Mouse (Mus musculus) B cell, adult 2 months (primary cell): Measurements from ENCODE around the gene Slco2a1.

Experiments
- DNase-seq, 2 experiments: peaks; one replicate each; pipeline ENCODE4 v3.0.0; 2022

Slco2a1 gene

DNA sequence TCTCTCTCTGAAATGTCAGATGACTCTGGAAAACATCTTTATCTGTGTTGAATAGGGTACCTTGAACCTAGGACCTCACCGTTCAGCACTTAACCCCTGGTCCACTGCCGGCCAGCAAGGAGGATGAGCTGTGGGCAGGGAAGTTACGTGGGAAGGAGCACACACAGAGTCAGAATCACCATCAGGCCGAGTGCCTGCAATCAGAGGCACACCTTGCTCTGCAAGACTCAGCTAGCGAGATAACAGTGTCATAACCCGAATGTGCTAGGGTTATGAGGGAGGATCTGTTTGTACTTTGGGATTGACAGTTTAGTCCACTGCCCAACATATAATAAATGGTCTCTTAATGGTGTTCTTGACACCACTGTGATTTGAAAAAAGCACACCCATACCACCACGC lies 50.2 kb downstream of the Slco2a1 start:
- no peak for DNase-seq

- no peak for DNase-seq
Measured at GRCm38 (mm10) chr9:103040581-103040980, 52.1 kb downstream of the Slco2a1 start.

- DNase-seq: no peak
Measured at GRCm38 (mm10) chr9:103045406-103045805, 56.9 kb downstream of the Slco2a1 start.

DNA sequence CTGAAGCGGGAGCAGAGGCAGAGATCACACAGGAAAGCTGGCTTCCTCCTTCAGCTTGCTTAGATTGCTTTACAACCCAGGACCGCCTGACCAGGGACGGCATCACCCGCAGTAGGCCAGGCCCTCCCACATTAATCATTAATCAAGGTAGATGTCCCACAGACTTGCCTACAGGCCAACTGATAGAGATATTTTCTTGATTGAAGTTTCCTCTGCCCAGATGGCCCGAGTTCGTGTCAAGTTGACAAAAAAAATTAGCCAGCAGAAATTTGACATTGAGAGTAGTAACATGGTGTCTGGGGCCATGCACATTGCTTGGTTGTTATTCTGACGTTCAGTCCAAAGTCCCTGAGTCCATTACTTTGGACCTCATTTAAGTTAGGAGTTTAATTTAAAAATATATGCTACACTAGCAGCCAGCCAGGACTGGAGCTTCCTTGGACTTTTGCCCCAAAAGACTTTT lies 60.6 kb downstream of the Slco2a1 start:
- no peak for DNase-seq

DNA sequence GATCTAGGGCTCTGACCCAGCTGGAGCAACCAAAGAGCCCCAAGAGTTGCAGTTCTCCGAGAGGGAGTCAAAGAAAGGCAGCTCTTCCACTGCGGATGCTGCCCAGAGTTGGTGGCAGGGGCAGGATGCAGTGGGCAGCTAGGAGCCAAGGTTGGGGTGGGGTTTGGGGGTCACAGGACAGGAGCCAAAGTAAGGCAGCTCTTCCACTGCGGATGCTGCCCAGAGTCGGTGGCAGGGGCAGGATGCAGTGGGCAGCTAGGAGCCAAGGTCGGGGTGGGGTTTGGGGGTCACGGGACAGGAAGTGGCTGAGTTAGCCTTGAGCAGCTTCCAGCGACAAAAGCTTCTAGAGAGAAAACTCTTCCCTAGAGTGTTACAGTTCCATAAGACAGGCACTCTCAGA lies 65.3 kb downstream of the Slco2a1 start:
- no peak for DNase-seq

GRCm38 (mm10) chr9:103055061-103055460 lies 66.5 kb downstream of the Slco2a1 start:
- DNase-seq: no peak

DNA sequence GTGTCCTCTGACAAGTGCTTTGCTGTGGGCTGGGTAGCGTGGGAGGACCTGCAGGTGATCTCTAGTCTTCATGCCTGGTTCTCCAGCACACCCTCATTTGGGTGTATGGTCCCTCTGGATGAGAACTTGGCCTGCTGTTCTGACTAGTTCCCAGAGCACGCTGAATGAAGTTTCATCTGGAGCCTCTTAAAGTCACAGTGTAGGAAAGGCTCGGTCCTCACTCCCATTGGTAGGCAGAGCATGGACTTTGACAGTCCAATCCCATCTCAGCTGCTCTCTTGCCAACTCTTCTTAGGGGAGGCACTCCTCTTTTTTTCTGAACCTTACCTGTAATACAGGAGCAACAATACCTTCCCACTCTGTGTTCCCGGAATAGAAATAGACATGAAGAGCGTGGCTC lies 67.7 kb downstream of the Slco2a1 start:
- DNase-seq: no peak

DNA sequence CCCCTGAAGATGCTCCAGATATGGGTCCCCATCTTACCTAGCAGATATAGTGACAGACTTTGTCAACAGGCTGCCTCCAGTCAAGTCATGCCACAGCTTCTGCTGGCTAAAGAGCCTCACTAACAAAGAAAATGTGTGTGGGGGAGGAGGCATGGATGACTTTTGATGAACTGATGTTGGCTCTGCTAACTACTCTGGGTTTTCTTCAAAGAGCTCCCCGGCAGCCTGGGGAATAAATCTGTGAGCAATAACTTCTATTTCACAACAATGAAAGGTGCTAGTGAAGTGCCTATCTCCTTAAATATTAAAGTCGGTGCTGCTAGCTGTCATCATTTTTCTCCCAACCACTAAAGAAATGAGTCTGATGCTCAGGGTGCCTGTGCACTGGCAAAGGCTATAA lies 72.0 kb downstream of the Slco2a1 start:
- DNase-seq: no peak

- DNase-seq: no peak
Measured at GRCm38 (mm10) chr9:103061471-103062053, 73.0 kb downstream of the Slco2a1 start.

- no peak for DNase-seq
Measured at GRCm38 (mm10) chr9:103063591-103063990, 75.1 kb downstream of the Slco2a1 start.

GRCm38 (mm10) chr9:103066845-103067244 lies 78.3 kb downstream of the Slco2a1 start:
- DNase-seq: no peak

- DNase-seq: no peak
Measured at GRCm38 (mm10) chr9:103067651-103068050, 79.1 kb downstream of the Slco2a1 start.

- DNase-seq: no peak
Measured at GRCm38 (mm10) chr9:103068769-103069168, 80.3 kb downstream of the Slco2a1 start.

- DNase-seq: no peak
Measured at GRCm38 (mm10) chr9:103071541-103072203, 83.2 kb downstream of the Slco2a1 start.

GRCm38 (mm10) chr9:103072204-103072599 lies 83.7 kb downstream of the Slco2a1 start:
- no peak for DNase-seq

DNA sequence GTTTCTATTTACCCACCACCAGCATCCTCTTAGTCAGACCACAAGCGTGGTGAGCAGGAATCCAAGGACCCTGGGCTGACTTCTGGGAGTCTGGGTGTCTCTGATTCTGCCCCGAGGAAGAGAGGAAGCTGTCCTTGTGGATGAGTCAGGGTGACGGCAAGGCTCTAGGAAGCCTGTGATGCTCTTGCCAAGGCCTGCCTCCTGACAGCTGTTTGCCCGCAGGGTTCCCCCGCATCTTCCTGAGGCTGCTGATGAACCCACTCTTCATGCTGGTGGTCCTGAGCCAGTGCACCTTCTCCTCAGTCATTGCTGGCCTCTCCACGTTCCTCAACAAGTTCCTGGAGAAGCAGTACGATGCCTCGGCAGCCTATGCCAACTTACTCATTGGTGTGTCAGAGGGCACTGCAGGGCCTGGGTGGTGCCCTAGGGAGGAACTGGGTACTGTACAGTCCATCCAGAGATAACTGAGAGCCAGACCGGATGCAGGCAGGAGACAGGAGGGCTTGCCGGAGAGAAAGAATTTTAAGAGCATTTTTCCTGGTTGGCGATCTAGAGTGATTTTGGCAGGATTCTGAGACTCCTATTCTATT lies 84.5 kb downstream of the Slco2a1 start:
- DNase-seq: no peak

DNA sequence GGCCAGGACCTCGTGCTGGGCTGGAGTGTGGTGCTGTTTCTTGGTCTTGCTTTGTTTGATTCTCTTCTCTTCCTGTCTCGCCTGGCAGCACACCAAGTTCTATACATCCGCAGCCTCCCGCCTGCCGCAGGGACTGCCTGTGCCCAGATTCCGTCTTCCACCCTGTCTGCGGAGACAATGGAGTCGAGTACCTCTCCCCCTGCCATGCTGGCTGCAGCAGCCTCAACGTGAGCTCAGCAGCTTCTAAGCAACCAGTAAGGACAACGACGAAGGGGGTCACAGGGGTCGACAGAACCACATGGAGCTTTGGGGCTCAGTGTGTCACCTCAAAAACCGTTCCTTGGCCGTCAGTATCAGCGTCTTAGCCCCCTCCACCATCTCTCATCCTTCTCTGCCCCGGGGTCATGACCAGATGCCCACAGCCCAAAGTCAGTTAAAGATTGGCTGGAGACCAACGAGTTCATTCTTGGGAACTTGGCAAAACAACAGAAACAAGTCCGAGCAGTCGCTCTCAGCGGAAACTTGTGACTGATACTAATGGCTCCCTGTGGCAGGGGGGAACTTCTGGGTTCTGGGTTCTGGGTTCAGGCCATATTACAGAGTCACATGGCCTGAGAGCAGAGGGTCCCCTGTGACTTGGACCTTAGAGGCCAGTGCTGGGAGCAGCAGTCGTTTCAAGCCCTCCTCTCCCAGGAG lies 88.5 kb downstream of the Slco2a1 start:
- no peak for DNase-seq

DNA sequence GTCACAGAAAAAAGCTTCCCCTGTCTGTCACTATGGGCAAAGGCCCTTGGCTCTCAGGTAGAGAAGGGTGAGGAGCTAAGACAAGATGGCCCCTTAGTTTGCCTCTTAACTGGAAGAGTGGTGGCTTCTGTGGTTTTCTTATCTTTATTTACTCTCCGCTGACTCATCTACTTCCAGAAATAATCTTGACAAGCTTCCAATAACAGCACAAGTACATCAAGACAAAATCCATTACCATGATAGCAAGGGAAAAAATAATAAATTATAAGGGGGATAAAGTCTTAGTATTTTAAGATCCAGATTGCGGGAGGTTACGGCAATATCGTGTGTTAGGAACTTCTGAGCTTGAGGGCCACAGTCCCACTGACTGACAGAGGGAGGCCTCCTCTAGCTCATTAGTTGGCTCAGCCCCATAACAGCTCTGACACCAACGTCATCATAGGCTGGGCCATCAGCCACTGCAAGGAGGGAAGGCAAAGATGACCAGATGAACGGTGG lies 89.7 kb downstream of the Slco2a1 start:
- no peak for DNase-seq

- DNase-seq: no peak
Measured at GRCm38 (mm10) chr9:103080211-103080610, 91.7 kb downstream of the Slco2a1 start.

GRCm38 (mm10) chr9:103082246-103082975 lies 93.9 kb downstream of the Slco2a1 start:
- DNase-seq: no peak

- no peak for DNase-seq
Measured at GRCm38 (mm10) chr9:103083405-103083804, 94.9 kb downstream of the Slco2a1 start.

DNA sequence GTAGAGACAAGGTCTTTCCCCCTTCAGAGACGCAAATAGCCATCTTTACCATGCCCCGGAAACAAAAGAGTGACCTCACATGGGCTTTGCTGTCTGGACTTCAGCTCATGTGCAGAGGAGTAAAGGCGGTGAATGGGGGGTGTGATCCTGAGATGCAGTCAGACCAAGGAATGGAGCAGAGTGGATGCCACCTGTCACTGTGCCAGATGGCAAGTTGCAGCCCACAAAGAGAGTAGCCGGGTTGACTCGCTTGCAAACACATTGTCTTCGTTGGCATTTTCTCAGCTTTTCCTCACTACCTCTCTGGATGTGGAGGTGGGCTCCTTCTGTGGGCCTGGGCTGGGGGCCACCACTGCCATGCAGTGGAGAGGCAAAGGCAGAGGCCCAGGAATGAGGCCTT lies 98.2 kb downstream of the Slco2a1 start:
- no peak for DNase-seq

- DNase-seq: no peak
Measured at GRCm38 (mm10) chr9:103087301-103087700, 98.8 kb downstream of the Slco2a1 start.
